ENCODE assay signal across 12 mouse cellular contexts in the genomic region with DNA sequence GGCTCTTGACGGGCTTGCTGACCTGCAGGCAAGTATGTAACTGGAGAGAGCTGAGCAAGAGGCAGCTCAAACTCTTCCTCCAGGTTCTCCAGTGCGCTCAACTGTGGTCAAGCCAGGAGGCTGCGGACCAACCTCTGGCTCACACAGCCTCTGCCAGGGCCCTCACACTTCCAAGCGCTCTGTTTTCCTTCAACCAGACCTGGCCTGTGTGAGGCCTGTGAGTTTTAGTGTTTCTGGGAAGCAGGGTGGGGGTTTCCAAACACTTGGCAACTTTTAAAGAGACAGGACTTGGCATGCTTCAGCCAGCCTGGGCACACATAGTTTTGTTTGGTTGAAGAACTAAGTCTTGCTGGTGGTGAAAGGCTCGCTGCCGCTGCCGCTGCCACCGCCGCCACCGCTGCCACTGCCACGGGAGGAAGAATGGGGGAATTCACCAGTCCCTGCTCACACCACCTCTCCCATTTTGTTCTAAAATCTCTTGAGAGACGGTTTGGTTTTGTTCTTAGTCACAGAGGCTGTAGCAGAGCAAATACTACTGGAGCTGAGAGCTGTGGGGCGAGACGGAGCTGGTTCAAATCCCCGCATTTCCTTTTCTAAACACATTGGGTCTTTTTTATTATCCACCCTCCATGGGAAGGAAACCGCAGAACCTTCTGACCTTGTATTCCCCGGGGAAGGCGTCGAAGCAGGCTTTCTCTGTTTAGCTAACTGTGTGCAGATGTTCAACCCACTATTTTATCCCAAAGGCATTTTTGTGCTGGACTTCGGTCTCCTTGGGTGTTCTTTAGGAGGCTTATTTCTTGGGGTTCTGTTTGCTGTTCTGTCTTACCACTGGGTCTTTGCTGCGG. TPM values are rescaled to one million over a fixed set of nuclear protein-coding genes. Genes with fewer than 3 reads are reported as not detected.
DNase-seq lines count a peak whose midpoint lies in the region; ATAC-seq and TF ChIP-seq lines count a peak whose summit lies in the region.
"Had no signal": no experiment of that assay in that cellular context is flagged by ENCODE, and none has a peak within 500 bp of the region (broad histone marks: within the 10 kb centered on the region; RNA-seq: fewer than 3 reads in every experiment).

No protein-coding gene starts in this region.

- H3K9ac ChIP-seq in kidney, embryonic 14.5 days (ENCODE audit: low read depth, low read length) = no peak overlapping the region
- H3K9ac ChIP-seq in midbrain, embryonic 15.5 days = no peak overlapping the region

- H3K27me3 ChIP-seq in kidney, embryonic 14.5 days (ENCODE audit: control insufficient read depth, insufficient read depth, low read length) = no peaks in the 10 kb centered on the region; the same call in 1 of the 2 replicates
- no peaks in the 10 kb centered on the region for H3K27me3 ChIP-seq in small intestine, adult 2 months (ENCODE audit: control insufficient read depth, insufficient read depth, low read length)
- H3K27me3 ChIP-seq in midbrain, embryonic 15.5 days (replicated peaks) = no peaks in the 10 kb centered on the region

- DNase-seq in cerebellum, adult 11-12 months = peak; percentile 7
- DNase-seq in kidney, postnatal 10 days = peak; percentile 70
- peak; percentile 4 to 33 for DNase-seq in left cerebral cortex, postnatal 25 days (ENCODE audit: low spot score in 2 of 2)
- DNase-seq in ovary, postnatal 36 days (ENCODE audit: low spot score) = no peak
- DNase-seq: adrenal gland, adult 8-10 months had no signal

- TF ChIP-seq CTCF in small intestine, adult 2 months (IDR thresholded peaks at IDR 0.05; ENCODE audit: extremely low read depth, insufficient read length, insufficient replicate concordance, low read depth, low read length) = no peak

- ATAC-seq in cerebellum, adult (ENCODE audit: insufficient number of reproducible peaks, low FRiP score, low TSS enrichment) = no peak
- no peak for ATAC-seq in kidney, embryonic 14.5 days (ENCODE audit: low FRiP score, low TSS enrichment)
- ATAC-seq in midbrain, embryonic 15.5 days (replicated peaks) = no peak

- H3K9me3 ChIP-seq in kidney, embryonic 14.5 days (ENCODE audit: control insufficient read depth, low read length) = no peaks in the 10 kb centered on the region
- no peaks in the 10 kb centered on the region for H3K9me3 ChIP-seq in midbrain, embryonic 15.5 days

- no peak overlapping the region for H3K4me2 ChIP-seq in kidney, embryonic 14.5 days (replicated peaks; ENCODE audit: low read depth, low read length)
- no peak overlapping the region for H3K4me2 ChIP-seq in midbrain, embryonic 15.5 days

- H3K4me3 ChIP-seq in kidney, embryonic 14.5 days (ENCODE audit: low read length) = no peak overlapping the region
- H3K4me3 ChIP-seq in small intestine, adult 2 months (ENCODE audit: low read depth, low read length) = no peak overlapping the region
- H3K4me3 ChIP-seq in midbrain, embryonic 15.5 days = no peak overlapping the region

- no peak for TF ChIP-seq POLR2A in small intestine, adult 2 months (IDR thresholded peaks at IDR 0.05; ENCODE audit: low read depth, low read length)

- no peaks in the 10 kb centered on the region for H3K4me1 ChIP-seq in kidney, embryonic 14.5 days (ENCODE audit: control insufficient read depth, insufficient read depth, low read length)
- no peaks in the 10 kb centered on the region; the same call in 1 of the 2 replicates for H3K4me1 ChIP-seq in small intestine, adult 2 months (ENCODE audit: control insufficient read depth, insufficient read depth, insufficient read length, low read length)
- H3K4me1 ChIP-seq in midbrain, embryonic 15.5 days = no peaks in the 10 kb centered on the region

- intact Hi-C loops in left cerebral cortex, postnatal 25 days (cut with DNase I) = loop anchor here (10.0 kb wide), 1 partner anchor 225 kb away; the partner anchor contains the start of gene Ccin

- no peaks in the 10 kb centered on the region for H3K36me3 ChIP-seq in kidney, embryonic 14.5 days (ENCODE audit: control insufficient read depth, insufficient read depth, low read length)
- no peaks in the 10 kb centered on the region for H3K36me3 ChIP-seq in small intestine, adult 2 months (ENCODE audit: control insufficient read depth, insufficient read depth, low read length)
- no peaks in the 10 kb centered on the region for H3K36me3 ChIP-seq in midbrain, embryonic 15.5 days (replicated peaks)

- H3K27ac ChIP-seq in kidney, embryonic 14.5 days (ENCODE audit: low read depth, low read length) = no peak overlapping the region
- H3K27ac ChIP-seq in small intestine, adult 2 months (ENCODE audit: insufficient read depth, low read depth, low read length) = peak overlapping the region; percentile 57
- H3K27ac ChIP-seq in midbrain, embryonic 15.5 days = no peak overlapping the region

- 72% methylated on average over 21 of the region's 21 CpGs for WGBS in kidney, embryonic 14.5 days
- 79% methylated on average over 21 of the region's 21 CpGs for WGBS in small intestine, adult 2 months
- WGBS in midbrain, embryonic 15.5 days = 83% methylated on average over 21 of the region's 21 CpGs

RNA-seq across cellular contexts. Expression of gene Olfr159, which starts 11.0 kb away (rescaled TPM):
- polyA plus RNA-seq in kidney, embryonic 14.5 days (2014; fragmentation: Nextera tagmentation; extraction: Ambion mirVana) = not detected in 2 replicates
- total RNA-seq in left cerebral cortex, postnatal 25 days (2021) = not detected
- not detected in 2 replicates for polyA plus RNA-seq in small intestine, adult 2 months (2012; rRNA removed)
- not detected in 2 replicates for polyA plus RNA-seq in midbrain, embryonic 15.5 days (2015; fragmentation: Nextera tagmentation; extraction: Ambion mirVana)
- total RNA-seq: adrenal gland, adult 8-10 months; gastrocnemius, postnatal 36 days; left cerebral cortex, postnatal 14 days had no signal
- polyA plus RNA-seq: neural tube, embryonic 11.5 days had no signal

RNA-seq across cellular contexts. Expression of gene Spaar, which starts 30.0 kb away (rescaled TPM):
- polyA plus RNA-seq in kidney, embryonic 14.5 days (2014; fragmentation: Nextera tagmentation; extraction: Ambion mirVana) = 0.04 and 0.14 TPM in 2 replicates
- total RNA-seq in left cerebral cortex, postnatal 25 days (2021) = under 1 TPM; 0.73 to 0.87 TPM
- polyA plus RNA-seq in small intestine, adult 2 months (2012; rRNA removed) = 0.28 and 1.1 TPM in 2 replicates
- polyA plus RNA-seq in midbrain, embryonic 15.5 days (2015; fragmentation: Nextera tagmentation; extraction: Ambion mirVana) = 0.06 TPM in 1 of 2 replicates, not detected in the other
- polyA plus RNA-seq: neural tube, embryonic 11.5 days had no signal

RNA-seq across cellular contexts. Expression of gene Hrct1, which starts 32.8 kb away (rescaled TPM):
- polyA plus RNA-seq in kidney, embryonic 14.5 days (2014; fragmentation: Nextera tagmentation; extraction: Ambion mirVana) = 0.40 and 1.0 TPM in 2 replicates
- 1 to 10 TPM; 1.2 to 1.4 TPM for total RNA-seq in left cerebral cortex, postnatal 25 days (2021)
- 1.0 and 2.0 TPM in 2 replicates for polyA plus RNA-seq in small intestine, adult 2 months (2012; rRNA removed)
- 0.50 and 0.61 TPM in 2 replicates for polyA plus RNA-seq in midbrain, embryonic 15.5 days (2015; fragmentation: Nextera tagmentation; extraction: Ambion mirVana)
- polyA plus RNA-seq: neural tube, embryonic 11.5 days had no signal

RNA-seq across cellular contexts. Expression of gene Olfr71, which starts 49.7 kb away (rescaled TPM):
- polyA plus RNA-seq in kidney, embryonic 14.5 days (2014; fragmentation: Nextera tagmentation; extraction: Ambion mirVana) = not detected in 2 replicates
- total RNA-seq in left cerebral cortex, postnatal 25 days (2021) = not detected
- not detected in 2 replicates for polyA plus RNA-seq in small intestine, adult 2 months (2012; rRNA removed)
- polyA plus RNA-seq in midbrain, embryonic 15.5 days (2015; fragmentation: Nextera tagmentation; extraction: Ambion mirVana) = 0.13 TPM in 1 of 2 replicates, not detected in the other
- total RNA-seq: adrenal gland, adult 8-10 months; gastrocnemius, postnatal 36 days; left cerebral cortex, postnatal 14 days had no signal
- polyA plus RNA-seq: neural tube, embryonic 11.5 days had no signal

RNA-seq across cellular contexts. Expression of gene Olfr70, which starts 59.2 kb away (rescaled TPM):
- polyA plus RNA-seq in kidney, embryonic 14.5 days (2014; fragmentation: Nextera tagmentation; extraction: Ambion mirVana) = not detected in 2 replicates
- not detected for total RNA-seq in left cerebral cortex, postnatal 25 days (2021)
- polyA plus RNA-seq in small intestine, adult 2 months (2012; rRNA removed) = not detected in 2 replicates
- not detected in 2 replicates for polyA plus RNA-seq in midbrain, embryonic 15.5 days (2015; fragmentation: Nextera tagmentation; extraction: Ambion mirVana)
- total RNA-seq: adrenal gland, adult 8-10 months; gastrocnemius, postnatal 36 days; left cerebral cortex, postnatal 14 days had no signal
- polyA plus RNA-seq: neural tube, embryonic 11.5 days had no signal
